Mouse (Mus musculus) MEL (cell line): ENCODE measurements around the gene Bap1.

Source experiments
- CTCF ChIP-seq, 3 experiments: IDR thresholded peaks in 2 of 3; conservative IDR thresholded peaks in 1 of 3; 2 replicates each; pipeline ENCODE4 v1.5.1; 2011 to 2012; ENCODE audit warnings: low read length in 3 of 3, low read depth in 2 of 3, mild to moderate bottlenecking in 2 of 3, improper control_type of control experiment in 1 of 3, inconsistent platforms in 1 of 3, mixed read lengths in 1 of 3, moderate library complexity in 1 of 3; ENCODE audit not compliant: control insufficient read depth in 1 of 3, insufficient read depth in 1 of 3, poor library complexity in 1 of 3, severe bottlenecking in 1 of 3
- POLR2A ChIP-seq, 2 experiments: IDR thresholded peaks; 2 replicates each; pipeline ENCODE4 v1.6.1; 2011 to 2012; ENCODE audit warnings: low read length in 2 of 2, mild to moderate bottlenecking in 2 of 2, control low read depth in 1 of 2, improper control_type of control experiment in 1 of 2, low read depth in 1 of 2, moderate library complexity in 1 of 2; ENCODE audit not compliant: control insufficient read depth in 1 of 2, insufficient read depth in 1 of 2, poor library complexity in 1 of 2
- UBTF ChIP-seq: IDR thresholded peaks from 2 replicates; pipeline ENCODE4 v1.6.1; 2012; ENCODE audit warnings: low read depth, mild to moderate bottlenecking, inconsistent platforms, low read length, improper control_type of control experiment, moderate library complexity, borderline replicate concordance; ENCODE audit not compliant: insufficient read depth

GRCm38 (mm10) chr14:31228234-31228633 lies 23.0 kb upstream of the Bap1 start:
- TF ChIP-seq POLR2A (IDR thresholded peaks at IDR 0.05; ENCODE audit: control insufficient read depth in 1 of 2, insufficient read depth in 1 of 2, low read depth in 1 of 2, low read length in 2 of 2, poor library complexity in 1 of 2) = no peak
- no peak for TF ChIP-seq CTCF (IDR thresholded peaks at IDR 0.05 in 2 of 3, conservative IDR thresholded peaks at IDR 0.05 in 1 of 3; ENCODE audit: control insufficient read depth in 1 of 3, insufficient read depth in 1 of 3, low read depth in 2 of 3, low read length in 3 of 3, poor library complexity in 1 of 3, severe bottlenecking in 1 of 3)
- TF ChIP-seq UBTF = no peak
